Mouse (Mus musculus) layer of hippocampus, adult 9-11 months (tissue): ENCODE results near the gene Tigd3.

ENCODE experiments used
- DNase-seq: peaks from one replicate; pipeline ENCODE4 v3.0.0; 2022

Gene Tigd3

GRCm38 (mm10) chr19:5894002-5894678, at the start of gene Tigd3:
Tigd3 (minus strand) TSS chr19:5894149.
- peak; percentile 94 for DNase-seq

GRCm38 (mm10) chr19:5943404-5943803, 49.5 kb upstream of the Tigd3 start:
- DNase-seq: no peak

DNA sequence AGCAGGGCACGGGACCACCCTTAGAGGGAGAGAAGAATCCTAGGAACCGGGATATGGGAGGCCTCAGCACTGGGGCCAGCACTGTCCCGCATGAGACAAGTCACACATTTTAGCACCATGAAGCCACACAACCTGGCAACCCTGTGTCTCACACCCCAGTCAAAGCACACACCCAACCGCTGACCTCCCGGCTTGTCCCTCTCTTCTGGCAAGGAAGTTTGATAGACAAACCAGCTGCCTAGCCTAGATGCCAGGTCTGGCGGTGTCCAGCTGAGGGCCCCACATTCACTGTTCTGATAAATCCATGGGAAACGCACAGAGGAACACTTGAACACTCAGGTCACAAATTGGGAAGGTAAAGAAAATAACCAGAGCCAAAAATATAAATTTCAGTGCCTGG, 48.6 kb upstream of the Tigd3 start:
- DNase-seq: no peak

DNA sequence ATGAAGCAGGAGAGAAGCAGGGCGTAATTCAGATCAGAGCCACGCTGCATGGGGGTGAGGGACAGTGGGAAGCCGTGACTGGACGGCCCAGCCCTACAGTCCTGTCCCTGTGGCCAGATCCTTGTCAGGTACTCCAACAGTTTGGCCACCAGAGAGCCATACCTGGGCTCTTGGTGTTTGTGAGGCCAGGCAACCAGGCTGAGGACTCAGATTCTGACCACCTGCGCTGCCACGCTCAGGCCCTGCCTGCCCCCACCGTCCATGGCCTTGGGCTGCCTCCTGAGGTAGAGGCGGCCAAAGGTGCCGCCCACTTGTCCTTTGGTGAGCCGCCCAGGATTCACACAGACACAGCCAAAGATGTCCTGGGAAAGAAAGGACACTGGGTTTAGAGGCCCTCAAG, 46.7 kb upstream of the Tigd3 start:
- no peak for DNase-seq

DNA sequence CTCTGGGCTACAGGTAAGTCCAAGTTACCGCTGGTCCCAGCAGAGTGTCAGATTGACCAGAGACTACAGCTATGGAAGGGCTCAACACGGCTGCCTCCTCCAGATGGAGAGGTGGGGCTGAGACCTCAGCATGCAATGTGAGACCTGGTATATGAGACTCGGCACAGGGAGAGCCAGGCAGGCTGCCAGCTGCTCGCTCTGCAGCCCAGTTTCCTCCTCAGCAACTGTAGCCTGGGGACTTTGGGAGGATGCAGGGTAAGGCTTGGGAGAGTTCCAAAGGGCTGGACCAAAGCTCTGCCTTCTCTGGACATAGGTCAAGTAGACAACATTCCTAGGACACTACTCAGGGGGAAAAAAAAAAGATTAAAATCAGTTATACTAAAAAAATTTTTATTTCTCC, 46.2 kb upstream of the Tigd3 start:
- peak; percentile 38 for DNase-seq

- no peak for DNase-seq
Observed at GRCm38 (mm10) chr19:5939715-5940114, 45.8 kb upstream of the Tigd3 start.

GRCm38 (mm10) chr19:5938516-5938915, 44.6 kb upstream of the Tigd3 start:
- DNase-seq: no peak

DNA sequence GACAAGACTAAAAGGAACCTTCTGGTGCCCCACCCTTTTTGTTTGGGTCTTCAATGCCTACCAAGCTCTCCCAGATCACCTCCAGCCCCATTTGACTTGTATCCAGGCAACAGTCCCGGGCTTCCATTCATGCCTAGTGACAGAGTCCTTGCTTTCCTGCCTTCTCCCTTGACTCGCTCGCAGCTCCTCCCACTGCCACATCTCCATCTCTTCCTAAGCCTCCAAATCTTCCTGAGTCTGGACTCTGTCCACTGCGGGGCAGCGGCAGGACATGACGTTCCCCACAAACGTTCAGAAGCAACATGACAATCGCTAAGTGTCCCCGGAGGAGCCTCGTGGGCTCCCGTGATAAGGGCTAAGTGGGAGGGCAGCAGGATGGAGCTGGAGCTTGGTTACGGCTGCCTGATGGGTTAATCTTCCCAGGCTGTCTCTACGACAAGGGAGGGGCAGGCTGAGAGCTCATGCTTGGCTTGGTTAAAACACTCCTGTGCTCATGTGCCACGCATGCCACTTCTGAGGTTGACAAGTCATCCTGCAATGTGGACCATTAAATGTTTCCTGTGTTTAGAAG, 44.0 kb upstream of the Tigd3 start:
- DNase-seq: no peak

DNA sequence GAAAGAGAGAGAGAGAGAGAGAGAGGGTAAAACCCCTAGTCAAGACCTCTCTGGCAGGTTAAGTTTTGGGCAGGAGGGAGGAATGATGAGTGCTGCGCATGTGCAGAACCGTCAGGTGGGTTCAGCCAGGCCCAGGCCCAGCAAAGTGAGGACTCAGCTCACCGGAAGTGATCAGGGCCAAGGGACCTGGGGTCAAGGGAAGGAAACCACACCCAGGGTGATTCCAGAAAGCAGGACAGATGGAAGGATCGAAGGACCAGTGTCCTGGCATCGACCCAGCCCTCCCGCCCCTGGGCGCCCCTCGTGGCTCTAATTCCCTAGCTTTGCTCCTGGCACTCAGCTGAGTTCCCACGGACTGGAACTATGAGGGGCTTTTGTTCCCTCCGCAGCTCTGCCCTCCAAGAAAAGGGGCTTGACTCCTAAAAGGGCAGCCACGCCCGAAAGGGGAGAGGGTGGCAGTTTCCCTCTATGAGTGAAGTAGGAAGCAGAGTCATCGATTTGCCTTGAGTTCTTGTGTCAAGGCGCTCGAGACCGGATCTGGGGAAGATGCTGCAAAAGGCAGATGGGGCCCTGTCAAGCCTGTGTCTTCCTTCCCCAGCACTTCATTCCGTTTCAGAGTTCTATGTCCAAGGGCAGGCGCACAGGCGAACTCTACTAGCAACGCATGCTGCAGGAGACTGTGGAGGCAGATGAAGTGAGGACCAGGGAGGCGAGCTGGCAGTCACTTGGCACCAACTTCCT, 43.3 kb upstream of the Tigd3 start:
- DNase-seq: no peak

DNA sequence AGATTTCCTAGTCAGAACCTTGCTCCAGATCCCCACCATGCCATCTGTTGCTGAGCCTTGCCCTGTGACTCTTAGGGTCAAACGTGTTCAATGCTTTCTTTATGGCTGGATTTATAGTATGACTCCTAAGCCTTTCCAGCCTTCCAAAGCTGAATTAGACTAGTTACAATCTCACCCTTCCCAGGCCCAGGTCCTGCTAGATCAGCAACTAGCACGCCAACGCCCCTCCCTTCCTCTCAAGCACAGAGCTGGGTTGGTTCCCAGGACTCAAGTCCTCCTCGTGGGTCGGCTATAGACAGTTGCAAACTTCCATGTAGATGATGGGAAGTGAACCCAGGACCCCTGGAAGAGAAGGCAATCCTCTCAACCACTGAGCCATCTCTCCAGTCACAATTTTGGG, 41.7 kb upstream of the Tigd3 start:
- no peak for DNase-seq

DNA sequence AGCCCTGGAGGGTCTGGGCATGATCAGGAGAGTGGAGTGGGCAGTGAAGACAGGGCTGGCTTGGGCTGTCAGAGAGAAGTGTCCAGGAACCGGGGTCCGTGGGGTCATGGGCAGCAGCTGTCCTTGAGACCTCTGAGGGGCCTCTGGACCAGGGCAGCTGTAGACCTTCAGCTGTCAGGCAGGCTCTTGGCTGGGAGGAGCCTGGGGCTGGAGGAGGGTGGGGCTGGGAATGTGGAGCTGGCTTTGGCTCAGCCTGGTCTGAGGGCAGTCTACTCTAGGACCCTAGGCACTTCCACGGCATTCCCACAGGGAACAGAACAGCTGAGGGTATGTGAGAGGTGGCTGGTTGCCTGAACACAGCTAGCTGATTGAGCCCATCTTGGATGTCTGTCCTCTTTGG, 41.3 kb upstream of the Tigd3 start:
- DNase-seq: no peak

- no peak for DNase-seq
Observed at GRCm38 (mm10) chr19:5929634-5930596, 36.0 kb upstream of the Tigd3 start.

DNA sequence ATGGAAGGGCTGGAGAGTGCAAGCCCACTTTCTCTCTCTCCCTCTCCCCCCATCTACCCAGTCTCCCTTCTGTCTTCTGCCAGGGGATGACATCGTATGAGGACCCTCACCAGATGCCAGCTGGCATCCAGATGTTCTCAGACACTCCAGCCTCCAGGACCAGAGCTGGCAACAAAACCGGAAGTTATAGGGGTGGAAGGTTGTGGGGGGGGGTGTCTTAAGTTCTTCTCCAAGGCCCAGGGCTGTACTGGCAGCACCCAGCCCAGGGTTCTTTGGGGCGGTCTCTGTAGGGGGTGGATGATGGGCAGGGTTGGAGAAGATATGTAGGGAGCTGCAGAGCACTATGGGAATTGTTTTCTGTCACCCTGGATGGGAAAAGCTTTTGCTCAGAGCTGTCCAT, 34.6 kb upstream of the Tigd3 start:
- no peak for DNase-seq

DNA sequence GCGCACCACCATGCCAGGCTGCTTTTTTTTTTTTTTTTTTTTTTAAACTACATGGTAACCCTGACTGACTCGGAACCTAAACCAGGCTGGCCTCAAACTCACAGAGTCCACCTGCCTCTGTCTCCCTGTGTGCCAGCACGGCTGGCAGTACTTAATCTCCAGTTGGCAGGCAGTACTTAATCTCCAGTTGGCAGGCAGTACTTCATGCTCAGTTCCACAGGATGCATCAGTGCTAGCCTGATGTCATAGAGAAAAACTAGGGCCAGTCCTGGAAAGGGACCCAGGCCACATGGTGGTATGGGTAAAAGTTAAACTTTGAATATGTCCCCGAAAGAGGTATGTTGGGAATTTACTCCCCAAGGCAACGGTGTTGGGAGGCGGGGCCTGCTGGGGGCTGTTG, 34.2 kb upstream of the Tigd3 start:
- no peak for DNase-seq

GRCm38 (mm10) chr19:5927532-5927931, 33.6 kb upstream of the Tigd3 start:
- no peak for DNase-seq

DNA sequence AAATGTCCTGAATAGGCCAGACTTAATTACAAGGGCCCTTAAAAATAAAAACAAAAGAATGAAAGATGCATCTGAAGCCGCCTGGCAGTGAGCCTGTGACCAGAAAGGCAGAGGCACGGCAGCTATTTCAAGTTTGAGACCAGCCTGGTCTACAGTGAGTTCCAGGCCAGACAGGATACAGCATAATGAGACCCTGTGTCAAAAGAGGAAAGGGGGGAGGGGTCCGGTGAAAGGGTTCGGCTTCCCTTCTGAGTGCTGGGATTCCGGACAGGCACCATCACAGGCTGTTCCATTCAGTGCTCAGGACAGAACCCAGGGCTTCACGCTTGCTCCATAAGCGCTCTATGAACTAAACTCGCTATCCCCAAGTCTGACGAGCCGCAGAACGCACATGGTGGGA, 33.1 kb upstream of the Tigd3 start:
- DNase-seq: no peak

DNA sequence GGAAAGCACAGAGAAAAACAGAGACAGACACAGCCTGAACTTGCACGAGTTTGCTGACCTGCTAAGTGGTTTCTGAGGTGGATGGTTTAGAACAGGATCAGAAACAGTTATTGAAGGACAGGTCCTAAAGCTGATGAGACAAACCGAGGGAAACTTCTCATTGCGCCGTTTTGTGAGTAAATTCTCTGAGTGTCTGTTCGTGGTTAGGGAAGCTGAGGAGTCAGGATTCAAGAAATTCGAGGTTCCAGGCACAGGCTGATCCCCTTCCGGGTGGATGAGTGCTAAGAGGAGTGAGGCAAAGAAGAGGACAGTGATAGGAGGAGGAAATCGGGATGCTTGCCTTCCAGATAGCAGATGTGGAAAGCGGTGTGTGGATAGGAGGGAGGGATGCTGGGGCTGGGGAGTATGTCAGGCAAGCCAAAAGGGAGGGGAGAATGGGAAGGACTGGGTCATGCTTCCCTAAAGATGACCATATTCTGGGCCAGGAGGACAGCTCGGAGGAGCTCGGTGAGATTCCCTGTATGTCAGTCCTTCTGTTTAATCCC, 31.4 kb upstream of the Tigd3 start:
- no peak for DNase-seq

DNA sequence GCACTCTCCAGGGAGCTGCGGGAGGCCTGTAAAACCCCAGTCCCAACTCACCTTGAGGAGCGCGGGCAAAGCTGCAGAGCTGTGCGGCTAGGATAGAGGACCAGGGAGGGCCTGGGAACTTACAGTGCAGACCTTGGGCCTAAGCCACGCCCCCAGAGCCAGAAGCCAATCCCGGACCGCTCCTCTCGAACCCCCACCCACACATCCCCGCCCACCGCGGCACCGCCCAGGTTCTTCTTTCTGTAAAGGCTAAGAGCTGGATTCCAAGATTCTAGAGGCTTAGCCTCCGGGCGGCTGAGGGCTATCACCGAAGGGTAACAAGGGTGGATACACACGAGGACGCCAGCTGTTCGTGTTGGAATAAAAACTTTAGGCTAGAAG, 30.8 kb upstream of the Tigd3 start, which contains the start of gene Cdc42ep2:
Cdc42ep2 (minus strand) TSS at position 104 of the 381 bp plus-strand sequence.
- peak; percentile 94 for DNase-seq

- DNase-seq: peak; percentile 85
Observed at GRCm38 (mm10) chr19:5923990-5924712, 30.2 kb upstream of the Tigd3 start.

DNA sequence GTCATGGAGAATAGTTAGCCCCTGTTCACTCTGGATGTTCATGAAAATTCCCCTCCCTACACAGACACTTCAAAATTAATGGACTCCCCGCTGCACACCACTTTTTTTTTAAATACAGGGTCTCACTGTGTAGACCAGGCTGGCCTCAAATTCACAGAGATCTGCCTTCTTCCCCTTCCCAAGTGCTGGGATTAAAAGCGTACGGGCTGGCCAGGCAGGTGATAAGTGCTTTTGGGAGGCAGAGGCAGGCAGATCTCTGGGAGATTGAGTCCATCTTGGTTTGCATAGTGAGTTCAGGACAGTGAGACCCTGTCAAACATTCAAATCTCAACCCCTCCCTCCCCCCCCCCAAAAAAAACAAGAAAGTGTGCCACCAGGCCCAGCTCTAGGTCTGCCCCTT, 29.0 kb upstream of the Tigd3 start:
- no peak for DNase-seq

DNA sequence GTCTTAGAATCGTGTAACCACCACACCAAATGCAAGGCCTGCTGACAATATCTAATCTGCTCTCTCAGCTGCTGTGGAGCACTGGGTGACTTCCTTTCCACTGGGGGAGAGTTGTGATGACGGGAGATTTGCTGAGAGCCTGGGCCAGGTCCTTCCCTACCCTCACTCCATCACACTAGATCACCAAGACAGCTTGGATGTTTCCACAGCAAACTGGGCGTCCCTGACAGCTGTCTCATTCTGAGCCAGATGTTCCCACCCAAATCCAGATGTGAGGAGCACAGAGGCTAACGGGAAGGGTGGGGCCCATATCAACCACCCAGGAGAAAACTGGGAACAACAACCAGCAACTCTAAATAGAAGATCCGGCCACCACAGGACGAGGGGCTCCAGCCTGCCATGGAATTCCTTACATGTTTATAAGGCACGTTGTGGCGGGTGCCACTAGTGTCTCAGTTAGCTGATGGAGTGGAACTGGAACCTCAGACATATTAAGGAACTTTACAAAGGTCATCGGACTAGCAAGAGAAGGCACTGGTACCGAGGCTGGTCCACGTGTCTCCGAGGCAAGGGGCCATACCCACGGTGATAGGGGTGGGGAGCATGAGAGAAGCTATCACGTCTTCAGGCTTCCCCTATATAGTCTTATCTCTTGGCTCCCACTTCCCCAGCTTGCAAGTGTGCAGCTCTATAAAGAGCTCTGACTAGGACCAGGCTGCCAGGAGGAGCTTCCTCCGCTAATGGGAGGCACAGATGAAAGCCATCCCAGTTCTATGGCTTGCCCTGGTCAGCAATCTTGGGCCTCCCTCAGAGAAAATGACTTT, 28.4 kb upstream of the Tigd3 start:
- no peak for DNase-seq
